Mouse (Mus musculus) CH12.LX (cell line): ENCODE measurements at regions not wholly inside any gene's neighbourhood (a gene's known extent, or its start where the extent isn't known, plus 50 kb on each side); places are given as distances from the start of the nearest gene placed in this dataset.

ENCODE experiments used
- DNase-seq: peaks from one replicate; pipeline ENCODE4 v3.0.0-alpha.2; 2013; ENCODE audit errors: extremely low read depth
- H3K27ac ChIP-seq: 2 replicates; pipeline ENCODE4 v1.5.1; 2012; ENCODE audit warnings: low read depth, mild to moderate bottlenecking, control low read depth, moderate library complexity; ENCODE audit not compliant: insufficient read depth
- H3K27me3 ChIP-seq: replicated peaks from 2 replicates; pipeline ENCODE3; 2012; ENCODE audit warnings: inconsistent platforms
- H3K36me3 ChIP-seq, 2 experiments: replicated peaks in 1 of 2; 2 replicates each; pipeline versions ENCODE3 to v1.6.1; 2012; ENCODE audit warnings: inconsistent platforms in 1 of 2, low read length in 1 of 2, mild to moderate bottlenecking in 1 of 2, mixed read lengths in 1 of 2, moderate library complexity in 1 of 2; ENCODE audit not compliant: control insufficient read depth in 1 of 2, insufficient read depth in 1 of 2
- H3K4me1 ChIP-seq, 2 experiments: 2 replicates each; pipeline ENCODE4 v1.6.1; 2012; ENCODE audit warnings: inconsistent platforms in 1 of 2, moderate library complexity in 1 of 2; ENCODE audit not compliant: insufficient read depth in 2 of 2, control insufficient read depth in 1 of 2
- H3K4me2 ChIP-seq: 2 replicates; pipeline ENCODE4 v1.6.1; 2012; ENCODE audit warnings: low read depth, mild to moderate bottlenecking, control low read depth; ENCODE audit not compliant: poor library complexity, insufficient read depth, severe bottlenecking
- H3K4me3 ChIP-seq, 3 experiments: fragments of 150-350 bp in 1 of 3; sonication (generic) in 1 of 3; replicated peaks in 1 of 3; 2 replicates each; pipeline versions ENCODE3 to v1.5.1; 2011 to 2012; ENCODE audit warnings: low read depth in 2 of 3, low read length in 2 of 3, mild to moderate bottlenecking in 2 of 3, moderate library complexity in 2 of 3, control low read depth in 1 of 3, improper control_type of control experiment in 1 of 3, inconsistent platforms in 1 of 3, mixed read lengths in 1 of 3; ENCODE audit not compliant: poor library complexity in 1 of 3
- H3K79me2 ChIP-seq: replicated peaks from 2 replicates; pipeline ENCODE4 v1.6.1; 2012; ENCODE audit warnings: mild to moderate bottlenecking, moderate library complexity; ENCODE audit not compliant: control insufficient read depth, poor library complexity, insufficient read depth, severe bottlenecking; ENCODE audit errors: extremely low read depth
- H3K9ac ChIP-seq: 2 replicates; pipeline ENCODE4 v1.6.1; 2012; ENCODE audit warnings: low read depth, mild to moderate bottlenecking, control low read depth, moderate library complexity; ENCODE audit not compliant: insufficient read depth
- H3K9me3 ChIP-seq: replicated peaks from 2 replicates; pipeline ENCODE3; 2012; ENCODE audit warnings: low read length, inconsistent platforms, mixed read lengths
- CTCF ChIP-seq, 2 experiments: IDR thresholded peaks in 1 of 2; conservative IDR thresholded peaks in 1 of 2; 2 replicates each; pipeline ENCODE4 v1.5.1; 2011 to 2012; ENCODE audit warnings: low read depth in 2 of 2, low read length in 2 of 2, improper control_type of control experiment in 1 of 2, inconsistent platforms in 1 of 2, mild to moderate bottlenecking in 1 of 2, moderate library complexity in 1 of 2
- ELF1 ChIP-seq: IDR thresholded peaks from 2 replicates; pipeline ENCODE4 v1.6.1; 2014; ENCODE audit warnings: low read depth, mild to moderate bottlenecking, inconsistent platforms, low read length, improper control_type of control experiment
- ETS1 ChIP-seq: conservative IDR thresholded peaks from 2 replicates; pipeline ENCODE4 v1.6.1; 2012; ENCODE audit warnings: low read depth, mild to moderate bottlenecking, inconsistent platforms, low read length, improper control_type of control experiment, moderate library complexity
- IRF4 ChIP-seq: IDR thresholded peaks from 2 replicates; pipeline ENCODE4 v1.6.1; 2014; ENCODE audit warnings: low read depth, mild to moderate bottlenecking, inconsistent platforms, low read length, improper control_type of control experiment
- JUND ChIP-seq: conservative IDR thresholded peaks from 2 replicates; pipeline ENCODE4 v1.6.1; 2011; ENCODE audit warnings: low read depth, low read length, improper control_type of control experiment
- KAT2A ChIP-seq: IDR thresholded peaks from 2 replicates; pipeline ENCODE4 v1.6.1; 2012; ENCODE audit warnings: low read length, improper control_type of control experiment, inconsistent platforms; ENCODE audit not compliant: insufficient replicate concordance
- MAX ChIP-seq: IDR thresholded peaks from 2 replicates; pipeline ENCODE4 v1.6.1; 2011; ENCODE audit warnings: low read length, improper control_type of control experiment
- MXI1 ChIP-seq: IDR thresholded peaks from 2 replicates; pipeline ENCODE4 v1.6.1; 2011; ENCODE audit warnings: mild to moderate bottlenecking, low read depth, low read length, improper control_type of control experiment
- MYC ChIP-seq: IDR thresholded peaks from 2 replicates; pipeline ENCODE4 v1.6.1; 2011; ENCODE audit warnings: low read depth, mild to moderate bottlenecking, improper control_type of control experiment, low read length
- PAX5 ChIP-seq: IDR thresholded peaks from 2 replicates; pipeline ENCODE4 v1.6.1; 2012; ENCODE audit warnings: low read length, inconsistent platforms, mixed read lengths
- POLR2AphosphoS2 ChIP-seq: IDR thresholded peaks from 2 replicates; pipeline ENCODE4 v1.6.1; 2011; ENCODE audit warnings: low read depth, low read length, improper control_type of control experiment
- RCOR1 ChIP-seq: conservative IDR thresholded peaks from 2 replicates; pipeline ENCODE4 v1.6.1; 2012; ENCODE audit warnings: low read depth, mild to moderate bottlenecking, inconsistent platforms, low read length, improper control_type of control experiment
- SIN3A ChIP-seq: IDR thresholded peaks from 2 replicates; pipeline ENCODE4 v1.6.1; 2012; ENCODE audit warnings: low read length, improper control_type of control experiment, inconsistent platforms
- SMC3 ChIP-seq: IDR thresholded peaks from 2 replicates; pipeline ENCODE4 v1.6.1; 2011; ENCODE audit warnings: low read depth, low read length, improper control_type of control experiment
- TBP ChIP-seq: conservative IDR thresholded peaks from 2 replicates; pipeline ENCODE4 v1.6.1; 2011; ENCODE audit warnings: low read depth, low read length, improper control_type of control experiment
- USF1 ChIP-seq: IDR thresholded peaks from 2 replicates; pipeline ENCODE4 v1.6.1; 2014; ENCODE audit warnings: low read depth, mild to moderate bottlenecking, inconsistent platforms, low read length, improper control_type of control experiment
- USF2 ChIP-seq: conservative IDR thresholded peaks from 2 replicates; pipeline ENCODE4 v1.6.1; 2011; ENCODE audit warnings: low read depth, low read length, improper control_type of control experiment
- ZC3H11A ChIP-seq: IDR thresholded peaks from 2 replicates; pipeline ENCODE4 v1.6.1; 2012; ENCODE audit warnings: low read depth, mild to moderate bottlenecking, inconsistent platforms, low read length, improper control_type of control experiment
- dilution Hi-C: fragments of 300-500 bp; cut with MboI; formaldehyde crosslinking; loops from 2 replicates; pipeline ENCODE4 v1.14.3; 2020; ENCODE audit warnings: low sequenced_read_pairs; ENCODE audit not compliant: extremely low pct_unique_long_range_greater_than_20kb, extremely low pct_ligation_motif_present
- in situ Hi-C: fragments of 300-500 bp; cut with MboI; formaldehyde crosslinking; loops from 3 replicates; pipeline ENCODE4 v1.14.3; 2019; ENCODE audit warnings: low sequenced_read_pairs, low pct_ligation_motif_present, low pct_unique_long_range_greater_than_20kb, mixed read lengths

GRCm38 (mm10) chr9:115778862-115779261 lies 130.4 kb upstream of the Gadl1 start:
- H3K9me3 ChIP-seq = no peaks in the 10 kb centered on the region
- no peaks in the 10 kb centered on the region for H3K36me3 ChIP-seq
- in situ Hi-C loops = no loop called here
- no peak for DNase-seq
- no peaks in the 10 kb centered on the region for H3K27me3 ChIP-seq
- H3K4me2 ChIP-seq = no peak overlapping the region
- H3K79me2 ChIP-seq = no peaks in the 10 kb centered on the region
- TF ChIP-seq TBP (no peak), MXI1 (no peak), MYC (no peak), ETS1 (no peak), JUND (no peak), ELF1 (no peak), ZC3H11A (no peak)
- TF ChIP-seq, all 38 proteins: peak for 0
- no peak overlapping the region for H3K27ac ChIP-seq
- no peaks in the 10 kb centered on the region for H3K4me1 ChIP-seq
- dilution Hi-C loops = no loop called here
- no peak overlapping the region for H3K4me3 ChIP-seq
- H3K9ac ChIP-seq = no peak overlapping the region

- in situ Hi-C loops (no loop called here), dilution Hi-C loops (no loop called here)
- peaks cover 3% of the 10 kb centered on the region for H3K9me3 ChIP-seq
- no peak overlapping the region for H3K4me3 ChIP-seq
- H3K27ac ChIP-seq = no peak overlapping the region
- H3K4me1 ChIP-seq = no peaks in the 10 kb centered on the region
- DNase-seq = no peak
- H3K9ac ChIP-seq = no peak overlapping the region
- H3K27me3 ChIP-seq = no peaks in the 10 kb centered on the region
- H3K4me2 ChIP-seq = no peak overlapping the region
- no peaks in the 10 kb centered on the region for H3K36me3 ChIP-seq
- no peaks in the 10 kb centered on the region for H3K79me2 ChIP-seq
- TF ChIP-seq SIN3A (no peak), ETS1 (no peak), SMC3 (no peak), MXI1 (no peak), RCOR1 (no peak), MAX (no peak), IRF4 (no peak), PAX5 (no peak), USF2 (no peak), CTCF (conservative IDR thresholded peaks at IDR 0.05 in 1 of 2, IDR thresholded peaks at IDR 0.05 in 1 of 2; ENCODE audit: low read depth in 2 of 2, low read length in 2 of 2) (no peak), POLR2AphosphoS2 (no peak), ELF1 (no peak), KAT2A (no peak), USF1 (no peak)
Observed at GRCm38 (mm10) chr9:115799330-115799729, 109.9 kb upstream of the Gadl1 start.
